Mouse (Mus musculus): ENCODE results near the gene Chchd3. TPM values are rescaled to one million over a fixed set of nuclear protein-coding genes. Genes with fewer than 3 reads are reported as not detected.

Chchd3 gene
- total and polyA plus RNA-seq, 3 experiments, result 145 to 246 (median 190) TPM

DNA sequence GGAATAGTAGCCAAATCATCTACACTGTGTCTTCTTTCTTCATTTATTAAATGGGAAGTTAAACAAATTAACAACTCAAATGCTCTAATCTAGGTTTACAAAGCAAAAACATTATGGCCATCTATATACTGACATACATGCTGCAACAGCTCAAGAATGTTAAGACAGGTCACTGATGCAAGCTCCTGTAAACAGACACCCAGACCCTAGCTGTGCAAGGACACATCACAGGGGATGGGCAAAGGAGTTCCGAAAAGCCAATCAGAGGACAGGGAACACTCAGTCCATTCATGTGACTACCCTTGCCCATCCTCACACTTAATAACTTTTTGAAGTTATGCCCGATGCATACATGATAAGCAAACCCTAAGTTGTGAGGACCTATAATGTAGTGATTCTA is 149.4 kb downstream of the Chchd3 start:
- no peak for ATAC-seq (ENCODE audit: extremely low read depth, insufficient number of reproducible peaks, low FRiP score, poor library complexity, severe bottlenecking)
- TF ChIP-seq GATA2 (IDR thresholded peaks at IDR 0.05; ENCODE audit: borderline replicate concordance, low read depth, low read length), result no peak
- no peak for TF ChIP-seq GATA1 (IDR thresholded peaks at IDR 0.05; ENCODE audit: borderline replicate concordance, low read length)
- TF ChIP-seq TAL1 (conservative IDR thresholded peaks at IDR 0.05; ENCODE audit: low read depth, low read length), result no peak
- no peak for TF ChIP-seq POLR2AphosphoS5 (IDR thresholded peaks at IDR 0.05; ENCODE audit: insufficient replicate concordance, low read depth, low read length)
- TF ChIP-seq CTCF (IDR thresholded peaks at IDR 0.05; ENCODE audit: low read depth, low read length), result no peak
- no peaks in the 10 kb centered on the region for H3K9me3 ChIP-seq (replicated peaks)

DNA sequence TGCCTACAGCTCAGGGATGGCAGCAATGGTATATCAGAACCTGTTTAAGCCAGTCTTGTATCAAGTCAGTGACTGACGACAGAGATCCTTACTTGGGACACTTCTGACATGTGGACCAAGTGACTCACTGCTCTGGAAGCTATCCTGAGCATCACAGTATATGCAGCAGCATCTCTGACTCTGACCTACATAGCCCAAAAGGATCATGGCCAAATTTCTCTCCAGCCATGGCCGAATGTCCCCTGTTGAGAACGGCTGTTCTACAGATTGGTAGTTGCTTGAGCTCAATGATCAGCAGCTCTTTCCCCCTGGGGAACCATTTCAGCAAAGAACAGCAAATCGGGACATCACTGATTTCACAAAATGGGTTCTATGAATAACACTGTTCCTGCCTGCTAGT is 161.0 kb downstream of the Chchd3 start:
- DNase-seq (ENCODE audit: low spot score) (no peak), ATAC-seq (ENCODE audit: extremely low read depth, insufficient number of reproducible peaks, low FRiP score, poor library complexity, severe bottlenecking) (no peak)
- no peak overlapping the region for H3K4me3 ChIP-seq (ENCODE audit: low read depth, low read length)
- peaks cover 24% of the 10 kb centered on the region for H3K36me3 ChIP-seq (replicated peaks)
- peaks cover 4% of the 10 kb centered on the region for H3K4me1 ChIP-seq (ENCODE audit: insufficient read depth, low read depth, low read length)
- no peaks in the 10 kb centered on the region for H3K9me3 ChIP-seq (replicated peaks)
- TF ChIP-seq TAL1 (conservative IDR thresholded peaks at IDR 0.05; ENCODE audit: low read depth, low read length) (no peak), GATA2 (IDR thresholded peaks at IDR 0.05; ENCODE audit: borderline replicate concordance, low read depth, low read length) (no peak), CTCF (IDR thresholded peaks at IDR 0.05; ENCODE audit: low read depth, low read length) (no peak), GATA1 (IDR thresholded peaks at IDR 0.05; ENCODE audit: borderline replicate concordance, low read length) (no peak), POLR2AphosphoS5 (IDR thresholded peaks at IDR 0.05; ENCODE audit: insufficient replicate concordance, low read depth, low read length) (no peak)
- no peaks in the 10 kb centered on the region for H3K27me3 ChIP-seq (ENCODE audit: insufficient read depth, low read length)

More for the DNA sequence above, 149.4 kb downstream of the Chchd3 start:
- no peak for DNase-seq (ENCODE audit: low spot score)
- H3K27me3 ChIP-seq (ENCODE audit: insufficient read depth, low read length), result no peaks in the 10 kb centered on the region
- peaks cover 24% of the 10 kb centered on the region for H3K36me3 ChIP-seq (replicated peaks)
- H3K4me3 ChIP-seq (ENCODE audit: low read depth, low read length), result no peak overlapping the region
- H3K4me1 ChIP-seq (ENCODE audit: insufficient read depth, low read depth, low read length), result no peaks in the 10 kb centered on the region

DNA sequence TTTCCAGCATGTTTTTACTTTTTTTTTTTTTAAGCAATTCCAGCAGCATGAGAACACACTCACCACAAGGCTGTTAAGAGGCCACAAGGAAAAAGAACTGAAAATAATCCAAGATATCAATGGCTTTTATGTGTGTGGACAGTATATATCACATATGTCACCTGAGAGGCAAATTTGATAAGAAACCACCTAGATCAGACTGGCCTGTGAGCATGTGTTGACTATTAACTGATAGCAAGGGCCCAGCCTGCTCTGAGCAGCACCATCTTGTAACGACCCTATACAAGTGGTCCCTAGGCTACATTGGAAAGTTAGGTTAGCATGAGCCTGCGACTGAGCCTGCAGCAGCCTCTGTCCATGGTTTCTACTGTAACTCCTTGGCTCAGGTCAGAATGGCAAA is 166.0 kb downstream of the Chchd3 start:
- peaks cover 5% of the 10 kb centered on the region for H3K4me1 ChIP-seq (ENCODE audit: insufficient read depth, low read depth, low read length)
- TF ChIP-seq CTCF (IDR thresholded peaks at IDR 0.05; ENCODE audit: low read depth, low read length) (no peak), POLR2AphosphoS5 (IDR thresholded peaks at IDR 0.05; ENCODE audit: insufficient replicate concordance, low read depth, low read length) (no peak), GATA1 (IDR thresholded peaks at IDR 0.05; ENCODE audit: borderline replicate concordance, low read length) (no peak), GATA2 (IDR thresholded peaks at IDR 0.05; ENCODE audit: borderline replicate concordance, low read depth, low read length) (no peak), TAL1 (conservative IDR thresholded peaks at IDR 0.05; ENCODE audit: low read depth, low read length) (no peak)

DNA sequence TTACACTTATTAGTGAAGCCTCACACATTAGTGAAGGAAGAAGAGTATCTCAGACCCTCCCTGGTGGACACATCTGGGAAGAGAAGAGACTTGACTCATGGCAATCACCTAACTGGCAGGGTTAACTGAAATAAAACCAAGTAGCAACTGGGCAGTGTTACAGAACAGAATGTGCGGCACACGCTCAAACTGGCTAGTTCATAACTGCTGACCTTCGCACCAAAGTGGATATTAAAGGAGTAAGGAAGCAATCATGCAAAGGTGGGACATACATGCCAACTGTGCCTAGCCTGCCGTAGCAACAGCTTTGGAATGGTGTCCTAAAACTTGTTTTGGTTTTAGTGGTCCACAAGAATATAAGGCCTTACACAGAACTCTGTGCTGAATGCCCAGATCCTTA is 169.3 kb downstream of the Chchd3 start:
- TF ChIP-seq POLR2AphosphoS5 (IDR thresholded peaks at IDR 0.05; ENCODE audit: insufficient replicate concordance, low read depth, low read length), result no peak
- no peaks in the 10 kb centered on the region for H3K27me3 ChIP-seq (ENCODE audit: insufficient read depth, low read length)
- H3K4me3 ChIP-seq (ENCODE audit: low read depth, low read length), result no peak overlapping the region
- DNase-seq (ENCODE audit: low spot score), result no peak
- no peak for ATAC-seq (ENCODE audit: extremely low read depth, insufficient number of reproducible peaks, low FRiP score, poor library complexity, severe bottlenecking)
- H3K36me3 ChIP-seq (replicated peaks), result peaks cover 42% of the 10 kb centered on the region
- H3K9me3 ChIP-seq (replicated peaks), result no peaks in the 10 kb centered on the region
- peaks cover 5% of the 10 kb centered on the region for H3K4me1 ChIP-seq (ENCODE audit: insufficient read depth, low read depth, low read length)

More for the DNA sequence above, 166.0 kb downstream of the Chchd3 start:
- Histone ChIP-seq H3K4me3 (ENCODE audit: low read depth, low read length) (no peak overlapping the region), H3K9me3 (replicated peaks) (no peaks in the 10 kb centered on the region), H3K27me3 (ENCODE audit: insufficient read depth, low read length) (no peaks in the 10 kb centered on the region), H3K36me3 (replicated peaks) (peaks cover 32% of the 10 kb centered on the region)
- ATAC-seq (ENCODE audit: extremely low read depth, insufficient number of reproducible peaks, low FRiP score, poor library complexity, severe bottlenecking) (no peak), DNase-seq (ENCODE audit: low spot score) (no peak)

DNA sequence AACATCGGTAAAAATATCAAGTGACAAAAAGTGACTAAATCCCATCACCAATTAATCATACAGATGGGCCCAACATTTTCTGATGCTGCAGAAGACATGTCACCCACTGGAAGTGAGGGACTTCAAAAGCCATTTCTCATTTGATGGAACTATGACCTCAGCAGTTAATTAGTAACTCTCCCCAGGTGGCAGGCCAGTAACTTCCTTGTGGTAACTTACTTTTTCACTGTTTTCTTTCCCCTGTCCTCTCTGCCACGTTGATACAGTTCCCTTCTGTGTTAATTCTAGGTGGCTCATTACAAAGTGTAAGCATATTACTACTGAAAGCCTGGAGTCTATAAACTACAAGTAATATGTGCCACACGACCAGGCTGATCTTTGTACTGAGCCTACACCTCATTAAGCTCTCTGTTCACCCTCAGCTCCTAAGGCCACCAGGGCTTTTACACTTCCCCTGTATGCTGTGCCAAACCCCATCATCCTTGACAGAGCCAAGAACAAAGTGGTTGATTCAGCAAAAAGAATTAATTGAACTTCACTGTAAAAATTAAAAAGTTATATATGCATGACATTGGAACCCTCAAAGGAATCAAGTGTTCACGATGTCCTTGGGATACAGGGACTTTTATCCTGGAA is 171.0 kb downstream of the Chchd3 start:
- Histone ChIP-seq H3K9me3 (replicated peaks) (no peaks in the 10 kb centered on the region), H3K4me3 (ENCODE audit: low read depth, low read length) (no peak overlapping the region), H3K36me3 (replicated peaks) (peaks cover 52% of the 10 kb centered on the region), H3K27me3 (ENCODE audit: insufficient read depth, low read length) (no peaks in the 10 kb centered on the region), H3K4me1 (ENCODE audit: insufficient read depth, low read depth, low read length) (peaks cover under 1% of the 10 kb centered on the region)
- ATAC-seq (ENCODE audit: extremely low read depth, insufficient number of reproducible peaks, low FRiP score, poor library complexity, severe bottlenecking), result no peak
- DNase-seq (ENCODE audit: low spot score), result no peak
- no peak for TF ChIP-seq TAL1 (conservative IDR thresholded peaks at IDR 0.05; ENCODE audit: low read depth, low read length)
- no peak for TF ChIP-seq CTCF (IDR thresholded peaks at IDR 0.05; ENCODE audit: low read depth, low read length)
- no peak for TF ChIP-seq POLR2AphosphoS5 (IDR thresholded peaks at IDR 0.05; ENCODE audit: insufficient replicate concordance, low read depth, low read length)
- TF ChIP-seq GATA1 (IDR thresholded peaks at IDR 0.05; ENCODE audit: borderline replicate concordance, low read length), result no peak
- no peak for TF ChIP-seq GATA2 (IDR thresholded peaks at IDR 0.05; ENCODE audit: borderline replicate concordance, low read depth, low read length)

DNA sequence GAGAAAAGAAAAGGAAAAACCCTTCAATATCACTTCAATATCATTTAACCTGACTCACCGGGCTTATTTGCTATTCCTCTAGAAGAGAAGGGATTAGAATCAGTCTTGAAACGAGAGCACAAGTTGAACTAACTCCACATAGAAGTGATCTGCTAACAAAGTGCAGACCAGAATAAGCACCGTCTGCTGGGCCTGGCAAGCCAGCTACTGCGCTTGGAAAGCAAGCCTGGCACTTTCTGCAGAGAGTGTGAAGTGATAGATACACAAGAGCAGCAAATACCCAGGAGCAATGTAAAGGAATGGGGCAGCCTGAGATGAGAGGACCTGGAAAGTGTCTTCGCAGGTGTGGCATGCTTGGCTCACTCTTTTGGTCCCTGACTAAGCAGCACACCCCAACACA is 181.5 kb downstream of the Chchd3 start:
- Histone ChIP-seq H3K36me3 (replicated peaks) (peaks cover 38% of the 10 kb centered on the region), H3K9me3 (replicated peaks) (no peaks in the 10 kb centered on the region), H3K4me1 (ENCODE audit: insufficient read depth, low read depth, low read length) (no peaks in the 10 kb centered on the region), H3K4me3 (ENCODE audit: low read depth, low read length) (no peak overlapping the region), H3K27me3 (ENCODE audit: insufficient read depth, low read length) (no peaks in the 10 kb centered on the region)
- DNase-seq (ENCODE audit: low spot score) (no peak), ATAC-seq (ENCODE audit: extremely low read depth, insufficient number of reproducible peaks, low FRiP score, poor library complexity, severe bottlenecking) (no peak)
- TF ChIP-seq CTCF (IDR thresholded peaks at IDR 0.05; ENCODE audit: low read depth, low read length) (no peak), POLR2AphosphoS5 (IDR thresholded peaks at IDR 0.05; ENCODE audit: insufficient replicate concordance, low read depth, low read length) (no peak), TAL1 (conservative IDR thresholded peaks at IDR 0.05; ENCODE audit: low read depth, low read length) (no peak), GATA2 (IDR thresholded peaks at IDR 0.05; ENCODE audit: borderline replicate concordance, low read depth, low read length) (no peak), GATA1 (IDR thresholded peaks at IDR 0.05; ENCODE audit: borderline replicate concordance, low read length) (no peak)

Measured in G1E (cell line).